ENCODE assay signal across 8 mouse cellular contexts in the genomic region with DNA sequence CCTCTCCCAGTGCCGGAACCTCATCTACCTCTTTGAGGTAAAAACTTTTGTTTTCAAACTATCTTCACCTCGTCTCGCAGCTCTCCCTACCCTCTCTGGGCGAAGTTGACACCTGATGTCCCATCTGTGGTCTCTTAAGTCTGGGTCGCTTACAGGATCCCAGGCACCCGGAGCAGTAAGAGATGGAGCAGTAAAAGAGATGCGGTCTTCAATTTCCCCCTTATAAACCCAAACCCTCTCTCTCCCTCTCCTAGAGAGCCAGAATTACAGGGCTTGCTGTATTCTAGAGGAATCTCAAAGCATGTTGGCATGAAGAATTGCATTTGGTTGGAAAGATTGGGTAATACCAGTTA. TPM values are rescaled to one million over a fixed set of nuclear protein-coding genes. Genes with fewer than 3 reads are reported as not detected.
DNase-seq lines count a peak whose midpoint lies in the region; ATAC-seq and TF ChIP-seq lines count a peak whose summit lies in the region.

No protein-coding gene starts in this region.

- peak overlapping the region; percentile 88 for H3K4me3 ChIP-seq in gastrocnemius, adult 2 months
- H3K4me3 ChIP-seq in C2C12 (ENCODE audit: insufficient read depth, poor library complexity, severe bottlenecking): peak overlapping the region; percentile 89
- H3K4me3 ChIP-seq in forebrain, embryonic 13.5 days: peak overlapping the region; percentile 67
- H3K4me3 ChIP-seq in liver, embryonic 13.5 days (replicated peaks): peak overlapping the region; percentile 82

- TF ChIP-seq CTCF in gastrocnemius, adult 2 months (IDR thresholded peaks at IDR 0.05): no peak
- TF ChIP-seq CTCF in C2C12 (IDR thresholded peaks at IDR 0.05; ENCODE audit: control insufficient read depth, insufficient read depth, insufficient read length): no peak

- peak overlapping the region; percentile 87 for H3K9ac ChIP-seq in forebrain, embryonic 13.5 days
- H3K9ac ChIP-seq in liver, embryonic 13.5 days: peak overlapping the region; percentile 89

- peak overlapping the region; percentile 95 for H3ac ChIP-seq in C2C12 (ENCODE audit: control insufficient read depth, insufficient read length, low read depth)

- H3K4me1 ChIP-seq in forebrain, embryonic 13.5 days: peaks cover 41% of the 10 kb centered on the region
- H3K4me1 ChIP-seq in liver, embryonic 13.5 days (replicated peaks): peaks cover 62% of the 10 kb centered on the region

- intact Hi-C loops in gastrocnemius, adult 2 months (cut with DNase I): no loop called here
- intact Hi-C loops in gastrocnemius, postnatal 14 days (cut with DNase I; ENCODE audit: low total_unique reads): no loop called here

- peak overlapping the region; percentile 95 for H3K27ac ChIP-seq in gastrocnemius, adult 2 months
- H3K27ac ChIP-seq in forebrain, embryonic 13.5 days: peak overlapping the region; percentile 96
- H3K27ac ChIP-seq in liver, embryonic 13.5 days: peak overlapping the region; percentile 97

- peaks cover 10% of the 10 kb centered on the region for H3K36me3 ChIP-seq in C2C12 (ENCODE audit: control insufficient read depth, insufficient read depth)
- H3K36me3 ChIP-seq in forebrain, embryonic 13.5 days (ENCODE audit: poor library complexity, severe bottlenecking): peaks cover 16% of the 10 kb centered on the region
- H3K36me3 ChIP-seq in liver, embryonic 13.5 days: peaks cover 13% of the 10 kb centered on the region

- peaks cover 44% of the 10 kb centered on the region for H3K79me2 ChIP-seq in C2C12 (ENCODE audit: control insufficient read depth, insufficient read depth)

- 1% methylated on average over 7 of the region's 7 CpGs for WGBS in forebrain, embryonic 13.5 days
- WGBS in liver, embryonic 13.5 days (ENCODE audit: insufficient replicate concordance): 4% methylated on average over 7 of the region's 7 CpGs

- peak overlapping the region; percentile 83 for H3K4me2 ChIP-seq in forebrain, embryonic 13.5 days
- peak overlapping the region; percentile 79 for H3K4me2 ChIP-seq in liver, embryonic 13.5 days

- no peak for ATAC-seq in forebrain, embryonic 13.5 days
- no peak for ATAC-seq in liver, embryonic 13.5 days (ENCODE audit: low read depth)

- no peak for DNase-seq in gastrocnemius, adult 2 months
- no peak for DNase-seq in gastrocnemius, postnatal 10 days
- no peak for DNase-seq in liver, embryonic 13.5 days
- no peak for DNase-seq in cerebellum, postnatal 25 days
- DNase-seq in layer of hippocampus, postnatal 10 days (ENCODE audit: low spot score in 2 of 2): no peak
- DNase-seq in gastrocnemius, postnatal 14 days: no peak

- H3K27me3 ChIP-seq in C2C12 (ENCODE audit: control insufficient read depth, insufficient read depth, insufficient read length): no peaks in the 10 kb centered on the region
- H3K27me3 ChIP-seq in forebrain, embryonic 13.5 days: no peaks in the 10 kb centered on the region
- no peaks in the 10 kb centered on the region for H3K27me3 ChIP-seq in liver, embryonic 13.5 days

- H3K79me3 ChIP-seq in C2C12 (ENCODE audit: low read depth): peaks cover 7% of the 10 kb centered on the region

- H3K9me3 ChIP-seq in forebrain, embryonic 13.5 days (replicated peaks): no peaks in the 10 kb centered on the region
- H3K9me3 ChIP-seq in liver, embryonic 13.5 days (replicated peaks): no peaks in the 10 kb centered on the region

TF ChIP-seq in C2C12, 6 proteins besides CTCF, POLR2A, EP300 and RAD21:
- TF ChIP-seq MAX (IDR thresholded peaks at IDR 0.05): no peak
- TF ChIP-seq FOSL1 (IDR thresholded peaks at IDR 0.05; ENCODE audit: insufficient read depth, low read length, poor library complexity, severe bottlenecking): no peak
- no peak for TF ChIP-seq MYOG (IDR thresholded peaks at IDR 0.05; ENCODE audit: control insufficient read depth, extremely low read depth, insufficient read length)
- TF ChIP-seq USF1 (IDR thresholded peaks at IDR 0.05; ENCODE audit: low read depth): no peak
- TF ChIP-seq CEBPB (IDR thresholded peaks at IDR 0.05; ENCODE audit: low read depth): no peak
- TF ChIP-seq MYOD1 (IDR thresholded peaks at IDR 0.05; ENCODE audit: control insufficient read depth, insufficient read length, low read depth): no peak
TF ChIP-seq in C2C12: peak in this region for 0.

RNA-seq across cellular contexts. Expression of gene Prune1, which starts 1.7 kb away (rescaled TPM):
- 10 to 100 TPM; 45.8 to 46.9 TPM for total RNA-seq in gastrocnemius, adult 2 months (2021)
- total RNA-seq in gastrocnemius, postnatal 10 days (2021): 10 to 100 TPM; 38.1 to 46.8 TPM
- polyA plus RNA-seq in C2C12 (2012; fragmentation: generic; extraction: Trizol): 16.1 TPM
- 28.4 and 32.7 TPM in 2 replicates for polyA plus RNA-seq in forebrain, embryonic 13.5 days (2015; fragmentation: Nextera tagmentation; extraction: Ambion mirVana)
- polyA plus RNA-seq in liver, embryonic 13.5 days (2015; fragmentation: Nextera tagmentation; extraction: Ambion mirVana): 8.6 and 11.0 TPM in 2 replicates
- 10 to 100 TPM; 34.9 to 36.3 TPM for total RNA-seq in layer of hippocampus, postnatal 10 days (2021)
- 10 to 100 TPM; 35.3 to 35.6 TPM for total RNA-seq in gastrocnemius, postnatal 14 days (2021)

RNA-seq across cellular contexts. Expression of gene Mindy1, which starts 2.4 kb away (rescaled TPM):
- total RNA-seq in gastrocnemius, adult 2 months (2021): 10 to 100 TPM; 23.9 to 26.4 TPM
- total RNA-seq in gastrocnemius, postnatal 10 days (2021): 10 to 100 TPM; 19.8 to 21.7 TPM
- 43.6 TPM for polyA plus RNA-seq in C2C12 (2012; fragmentation: generic; extraction: Trizol)
- polyA plus RNA-seq in forebrain, embryonic 13.5 days (2015; fragmentation: Nextera tagmentation; extraction: Ambion mirVana): 39.6 and 40.0 TPM in 2 replicates
- polyA plus RNA-seq in liver, embryonic 13.5 days (2015; fragmentation: Nextera tagmentation; extraction: Ambion mirVana): 17.0 and 18.6 TPM in 2 replicates
- 10 to 100 TPM; 26.5 to 27.6 TPM for total RNA-seq in layer of hippocampus, postnatal 10 days (2021)
- total RNA-seq in gastrocnemius, postnatal 14 days (2021): 10 to 100 TPM; 19.6 to 22.5 TPM

RNA-seq across cellular contexts. Expression of gene Anxa9, which starts 23.4 kb away (rescaled TPM):
- not detected for total RNA-seq in gastrocnemius, adult 2 months (2021)
- under 1 TPM; 0.27 to 0.63 TPM for total RNA-seq in gastrocnemius, postnatal 10 days (2021)
- 1.6 TPM for polyA plus RNA-seq in C2C12 (2012; fragmentation: generic; extraction: Trizol)
- 0.52 and 1.1 TPM in 2 replicates for polyA plus RNA-seq in forebrain, embryonic 13.5 days (2015; fragmentation: Nextera tagmentation; extraction: Ambion mirVana)
- 3.0 and 3.1 TPM in 2 replicates for polyA plus RNA-seq in liver, embryonic 13.5 days (2015; fragmentation: Nextera tagmentation; extraction: Ambion mirVana)
- under 1 TPM; 0.65 to 0.75 TPM for total RNA-seq in layer of hippocampus, postnatal 10 days (2021)
- under 1 TPM; 0.18 to 0.27 TPM for total RNA-seq in gastrocnemius, postnatal 14 days (2021)

RNA-seq across cellular contexts. Expression of gene Cers2, which starts 31.0 kb away (rescaled TPM):
- total RNA-seq in gastrocnemius, adult 2 months (2021): 10 to 100 TPM; 19.6 to 23.4 TPM
- 10 to 100 TPM; 42.6 to 51.9 TPM for total RNA-seq in gastrocnemius, postnatal 10 days (2021)
- 146 TPM for polyA plus RNA-seq in C2C12 (2012; fragmentation: generic; extraction: Trizol)
- 98.4 and 103 TPM in 2 replicates for polyA plus RNA-seq in forebrain, embryonic 13.5 days (2015; fragmentation: Nextera tagmentation; extraction: Ambion mirVana)
- polyA plus RNA-seq in liver, embryonic 13.5 days (2015; fragmentation: Nextera tagmentation; extraction: Ambion mirVana): 113 and 125 TPM in 2 replicates
- total RNA-seq in layer of hippocampus, postnatal 10 days (2021): 10 to 100 TPM; 45.4 to 46.6 TPM
- 10 to 100 TPM; 27.8 to 33.2 TPM for total RNA-seq in gastrocnemius, postnatal 14 days (2021)

RNA-seq across cellular contexts. Expression of gene Bnipl, which starts 32.6 kb away (rescaled TPM):
- total RNA-seq in gastrocnemius, adult 2 months (2021): under 1 TPM in 1 of 2 experiments, not detected in 1; 0.31 TPM
- not detected for total RNA-seq in gastrocnemius, postnatal 10 days (2021)
- polyA plus RNA-seq in C2C12 (2012; fragmentation: generic; extraction: Trizol): 0.34 TPM
- not detected in 2 replicates for polyA plus RNA-seq in forebrain, embryonic 13.5 days (2015; fragmentation: Nextera tagmentation; extraction: Ambion mirVana)
- not detected in 2 replicates for polyA plus RNA-seq in liver, embryonic 13.5 days (2015; fragmentation: Nextera tagmentation; extraction: Ambion mirVana)
- under 1 TPM in 1 of 2 experiments, not detected in 1; 0.25 TPM for total RNA-seq in layer of hippocampus, postnatal 10 days (2021)
- not detected for total RNA-seq in gastrocnemius, postnatal 14 days (2021)
